Mouse (Mus musculus): Measurements from ENCODE around the gene Fam167b. TPM values are rescaled to one million over a fixed set of nuclear protein-coding genes. Genes with fewer than 3 reads are reported as not detected.
"Not testable (repeated sequence)": the region's sequence is repeated elsewhere in the genome, so short reads cannot be mapped to it uniquely, and the experiment has no call there.

Gene Fam167b
- total and polyA plus RNA-seq, 3 experiments, result 0.81 to 1.8 TPM; not detected in 1

- no peak for TF ChIP-seq EP300 (IDR thresholded peaks at IDR 0.05; ENCODE audit: insufficient read depth, low read depth, low read length)
- TF ChIP-seq POLR2A (IDR thresholded peaks at IDR 0.05; ENCODE audit: insufficient read depth, low read depth, low read length), result no peak
- intact Hi-C loops (cut with DNase I), result loop anchor here (2.0 kb wide), 2 partner anchors 13 to 19 kb away; partner anchors contain the start of gene Hdac1
- H3K4me1 ChIP-seq (ENCODE audit: control insufficient read depth, insufficient read depth, low read length), result peaks cover 5% of the 10 kb centered on the region
- no peak overlapping the region for H3K27ac ChIP-seq
- H3K36me3 ChIP-seq (ENCODE audit: control insufficient read depth, insufficient read depth, low read length), result no peaks in the 10 kb centered on the region
- H3K4me3 ChIP-seq, result peak overlapping the region; percentile 40
- peak overlapping the region; percentile 39 for H3K9ac ChIP-seq (ENCODE audit: low read depth, low read length)
- no peaks in the 10 kb centered on the region for H3K79me2 ChIP-seq (replicated peaks; ENCODE audit: control insufficient read depth, insufficient read depth, low read length)
- no peak for DNase-seq
- H3K27me3 ChIP-seq (ENCODE audit: control insufficient read depth, insufficient read depth, low read length), result no peaks in the 10 kb centered on the region
- WGBS, result 2% methylated on average over 24 of the region's 24 CpGs
Observed at GRCm38 (mm10) chr4:129555862-129556531, 22.4 kb downstream of the Fam167b start.

DNA sequence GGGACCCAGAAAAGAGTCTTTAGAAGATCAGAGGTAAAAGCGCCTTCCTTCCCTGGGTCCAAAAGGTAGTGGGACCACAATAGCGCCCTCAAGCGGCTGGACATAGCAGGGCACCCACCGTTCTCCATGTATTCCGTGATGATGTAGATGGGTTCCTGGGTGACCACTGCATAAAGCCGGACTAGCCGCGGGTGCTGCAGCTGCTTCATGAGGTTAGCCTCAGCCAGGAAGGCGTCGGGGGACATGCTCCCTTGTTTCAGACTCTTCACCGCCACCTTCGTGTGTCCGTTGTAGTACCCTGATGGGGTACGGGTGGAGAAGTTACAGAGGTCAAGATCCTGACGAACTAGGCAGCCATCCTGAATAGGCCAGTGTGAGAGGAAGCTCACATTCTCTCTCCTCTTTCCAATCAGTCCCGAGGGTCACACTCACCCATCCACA is 22.9 kb downstream of the Fam167b start:
- H3K27me3 ChIP-seq (ENCODE audit: control insufficient read depth, insufficient read depth, low read length), result no peaks in the 10 kb centered on the region

DNA sequence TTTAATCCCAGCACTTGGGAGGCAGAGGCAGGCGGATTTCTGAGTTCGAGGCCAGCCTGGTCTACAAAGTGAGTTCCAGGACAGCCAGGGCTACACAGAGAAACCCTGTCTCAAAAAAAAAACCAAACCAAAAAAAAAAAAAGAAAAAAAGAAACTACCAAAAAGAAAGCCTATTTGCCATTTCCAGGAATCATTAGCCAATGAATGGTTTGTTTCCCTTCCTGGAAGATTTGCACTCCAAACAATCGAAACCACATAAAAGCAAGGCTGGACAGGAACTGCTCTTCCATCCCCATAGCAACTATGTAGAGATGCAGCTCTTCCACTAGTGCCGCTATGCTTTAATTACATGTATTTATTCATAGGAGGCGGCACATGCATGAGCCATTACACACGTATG is 23.8 kb downstream of the Fam167b start:
- WGBS, result 73% methylated on average over 6 of the region's 6 CpGs
- H3K79me2 ChIP-seq (replicated peaks; ENCODE audit: control insufficient read depth, insufficient read depth, low read length); H3K9ac ChIP-seq (ENCODE audit: low read depth, low read length); intact Hi-C loops (cut with DNase I); H3K27ac ChIP-seq; H3K4me3 ChIP-seq; DNase-seq; H3K4me1 ChIP-seq (ENCODE audit: control insufficient read depth, insufficient read depth, low read length); H3K27me3 ChIP-seq (ENCODE audit: control insufficient read depth, insufficient read depth, low read length); H3K36me3 ChIP-seq (ENCODE audit: control insufficient read depth, insufficient read depth, low read length): not testable (repeated sequence)

More for the DNA sequence above, 22.9 kb downstream of the Fam167b start:
- intact Hi-C loops (cut with DNase I), result no loop called here
- Histone ChIP-seq H3K36me3 (ENCODE audit: control insufficient read depth, insufficient read depth, low read length) (no peaks in the 10 kb centered on the region), H3K27ac (no peak overlapping the region), H3K4me1 (ENCODE audit: control insufficient read depth, insufficient read depth, low read length) (peaks cover 5% of the 10 kb centered on the region), H3K4me3 (peak overlapping the region; percentile 40), H3K9ac (ENCODE audit: low read depth, low read length) (no peak overlapping the region), H3K79me2 (replicated peaks; ENCODE audit: control insufficient read depth, insufficient read depth, low read length) (no peaks in the 10 kb centered on the region)
- peak in 1 of 2 experiments; percentile 49 for DNase-seq
- TF ChIP-seq CTCF (IDR thresholded peaks at IDR 0.05) (peak; percentile 69), POLR2A (IDR thresholded peaks at IDR 0.05; ENCODE audit: insufficient read depth, low read depth, low read length) (no peak), EP300 (IDR thresholded peaks at IDR 0.05; ENCODE audit: insufficient read depth, low read depth, low read length) (no peak)
- WGBS, result 5% methylated on average over 16 of the region's 16 CpGs

GRCm38 (mm10) chr4:129550295-129550694 is 28.1 kb downstream of the Fam167b start:
- no peaks in the 10 kb centered on the region for H3K36me3 ChIP-seq (ENCODE audit: control insufficient read depth, insufficient read depth, low read length)
- H3K79me2 ChIP-seq (replicated peaks; ENCODE audit: control insufficient read depth, insufficient read depth, low read length), result no peaks in the 10 kb centered on the region
- no peaks in the 10 kb centered on the region for H3K4me1 ChIP-seq (ENCODE audit: control insufficient read depth, insufficient read depth, low read length)
- WGBS, result 91% methylated on average over 1 of the region's 1 CpGs
- DNase-seq, result no peak
- no peak overlapping the region for H3K9ac ChIP-seq (ENCODE audit: low read depth, low read length)
- no peak overlapping the region for H3K27ac ChIP-seq
- no peaks in the 10 kb centered on the region for H3K27me3 ChIP-seq (ENCODE audit: control insufficient read depth, insufficient read depth, low read length)
- H3K4me3 ChIP-seq, result no peak overlapping the region
- TF ChIP-seq CTCF (IDR thresholded peaks at IDR 0.05) (no peak), EP300 (IDR thresholded peaks at IDR 0.05; ENCODE audit: insufficient read depth, low read depth, low read length) (no peak), POLR2A (IDR thresholded peaks at IDR 0.05; ENCODE audit: insufficient read depth, low read depth, low read length) (no peak)
- intact Hi-C loops (cut with DNase I), result no loop called here

DNA sequence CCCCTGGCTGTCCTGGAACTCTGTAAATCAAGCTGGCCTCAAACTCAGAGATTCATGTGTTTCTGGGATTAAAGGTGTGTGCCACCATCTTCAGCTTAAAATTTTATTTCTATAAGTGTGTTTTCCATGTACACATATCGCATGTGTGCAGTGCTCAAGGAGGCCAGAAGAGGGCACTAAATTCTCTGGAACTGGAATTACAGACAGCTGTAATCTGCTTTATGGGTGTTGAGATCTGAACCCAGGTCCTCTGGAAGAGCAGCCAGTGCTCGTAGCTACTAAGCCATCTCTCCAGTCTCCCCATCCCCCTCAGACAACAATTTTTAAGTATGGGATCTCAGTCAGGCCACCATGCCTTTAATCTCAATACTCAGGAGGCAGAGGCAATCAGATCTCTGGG is 29.0 kb downstream of the Fam167b start:
- WGBS, result 88% methylated on average over 2 of the region's 2 CpGs
- Histone ChIP-seq H3K4me3 (no peak overlapping the region), H3K4me1 (ENCODE audit: control insufficient read depth, insufficient read depth, low read length) (no peaks in the 10 kb centered on the region), H3K79me2 (replicated peaks; ENCODE audit: control insufficient read depth, insufficient read depth, low read length) (no peaks in the 10 kb centered on the region), H3K27me3 (ENCODE audit: control insufficient read depth, insufficient read depth, low read length) (no peaks in the 10 kb centered on the region), H3K27ac (no peak overlapping the region), H3K36me3 (ENCODE audit: control insufficient read depth, insufficient read depth, low read length) (no peaks in the 10 kb centered on the region), H3K9ac (ENCODE audit: low read depth, low read length) (no peak overlapping the region)
- no peak for DNase-seq
- TF ChIP-seq EP300 (IDR thresholded peaks at IDR 0.05; ENCODE audit: insufficient read depth, low read depth, low read length), result no peak
- TF ChIP-seq POLR2A (IDR thresholded peaks at IDR 0.05; ENCODE audit: insufficient read depth, low read depth, low read length), result no peak
- TF ChIP-seq CTCF (IDR thresholded peaks at IDR 0.05), result peak; percentile 73
- intact Hi-C loops (cut with DNase I), result loop anchor here (2.0 kb wide), 1 partner anchor 59 kb away; no protein-coding TSS in a partner anchor

DNA sequence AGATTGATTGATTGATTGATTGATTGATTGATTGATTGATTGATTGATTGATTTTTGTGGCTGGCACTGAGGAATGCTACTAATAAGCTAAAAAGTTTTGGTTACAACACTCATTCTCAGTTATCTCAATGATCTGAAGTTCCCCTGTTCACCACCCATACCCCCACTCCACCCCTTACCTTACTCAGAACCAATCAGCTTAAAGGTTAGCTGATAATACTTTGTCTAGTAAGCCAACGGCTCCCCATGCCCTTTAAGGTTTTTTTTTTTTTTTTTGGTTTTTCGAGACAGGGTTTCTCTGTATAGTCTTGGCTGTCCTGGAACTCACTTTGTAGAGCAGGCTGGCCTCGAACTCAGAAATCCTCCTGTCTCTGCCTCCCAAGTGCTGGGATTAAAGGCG is 30.7 kb downstream of the Fam167b start:
- not testable (repeated sequence) for DNase-seq; H3K79me2 ChIP-seq (replicated peaks; ENCODE audit: control insufficient read depth, insufficient read depth, low read length); H3K36me3 ChIP-seq (ENCODE audit: control insufficient read depth, insufficient read depth, low read length); H3K4me3 ChIP-seq; H3K9ac ChIP-seq (ENCODE audit: low read depth, low read length); H3K27ac ChIP-seq; H3K27me3 ChIP-seq (ENCODE audit: control insufficient read depth, insufficient read depth, low read length); H3K4me1 ChIP-seq (ENCODE audit: control insufficient read depth, insufficient read depth, low read length)
- 83% methylated on average over 4 of the region's 4 CpGs for WGBS
- intact Hi-C loops (cut with DNase I), result loop anchor here (2.0 kb wide), 1 partner anchor 61 kb away; no protein-coding TSS in a partner anchor

All from heart, adult 2 months (tissue).